Mouse (Mus musculus) stomach, embryonic 14.5 days (tissue): Measurements from ENCODE around the gene Klhdc7a. TPM values are rescaled to one million over a fixed set of nuclear protein-coding genes. Genes with fewer than 3 reads are reported as not detected.

Experiments used
- ATAC-seq: fragments of 200-750 bp; cut with Nextera tagmentation; 2 replicates; pipeline ENCODE4 v1.8.0; 2017; ENCODE audit warnings: low read depth, moderate TSS enrichment; ENCODE audit not compliant: insufficient number of reproducible peaks, insufficient read depth, low FRiP score
- H3K27ac ChIP-seq: fragments of 300-500 bp; sonication (generic); 2 replicates; pipeline ENCODE4 v1.5.1; 2014; ENCODE audit warnings: mild to moderate bottlenecking, low read length, moderate library complexity, mixed read lengths
- H3K27me3 ChIP-seq: fragments of 300-500 bp; sonication (generic); 2 replicates; pipeline ENCODE4 v1.6.1; 2014; ENCODE audit warnings: low read length, control low read depth, mixed read lengths; ENCODE audit not compliant: control insufficient read depth, insufficient read depth
- H3K36me3 ChIP-seq: fragments of 300-500 bp; sonication (generic); 2 replicates; pipeline ENCODE4 v1.6.1; 2014; ENCODE audit warnings: mild to moderate bottlenecking, control low read depth, low read length, moderate library complexity, mixed read lengths; ENCODE audit not compliant: control insufficient read depth, insufficient read depth
- H3K4me1 ChIP-seq: fragments of 300-500 bp; sonication (generic); 2 replicates; pipeline ENCODE4 v1.6.1; 2014; ENCODE audit warnings: low read length, control low read depth, mixed read lengths; ENCODE audit not compliant: control insufficient read depth, insufficient read depth
- H3K4me2 ChIP-seq: fragments of 300-500 bp; sonication (generic); replicated peaks from 2 replicates; pipeline ENCODE4 v1.6.1; 2014; ENCODE audit warnings: low read depth, low read length, control low read depth
- H3K4me3 ChIP-seq: fragments of 300-500 bp; sonication (generic); 2 replicates; pipeline ENCODE4 v1.5.1; 2014; ENCODE audit warnings: low read depth, low read length, control low read depth
- H3K9ac ChIP-seq: fragments of 300-500 bp; sonication (generic); replicated peaks from 2 replicates; pipeline ENCODE4 v1.6.1; 2014; ENCODE audit warnings: low read depth, mild to moderate bottlenecking, control low read depth, low read length, moderate library complexity, mixed read lengths
- H3K9me3 ChIP-seq: fragments of 300-500 bp; sonication (generic); 2 replicates; pipeline ENCODE4 v1.6.1; 2016; ENCODE audit warnings: low read depth, low read length, control low read depth; ENCODE audit not compliant: control insufficient read depth
- WGBS: fragments of 180-500 bp; shearing (Covaris S2); extraction: QIAGEN DNeasy Blood & Tissue Kit; methylation state at CpG from one replicate; pipeline ENCODE4 v1.1.7; 2014; 5-methylcytosine and 5-hydroxymethylcytosine counted together
- polyA plus RNA-seq: library from polyadenylated mRNA; unstranded; fragments of >200 nt; fragmentation: Nextera tagmentation; extraction: Ambion mirVana; gene quantifications from 2 replicates; pipeline ENCODE4 v1.2.1, GENCODE M21; 2014

Gene Klhdc7a
- polyA plus RNA-seq, 1 experiment from 2014 or later, result 0.23 TPM

DNA sequence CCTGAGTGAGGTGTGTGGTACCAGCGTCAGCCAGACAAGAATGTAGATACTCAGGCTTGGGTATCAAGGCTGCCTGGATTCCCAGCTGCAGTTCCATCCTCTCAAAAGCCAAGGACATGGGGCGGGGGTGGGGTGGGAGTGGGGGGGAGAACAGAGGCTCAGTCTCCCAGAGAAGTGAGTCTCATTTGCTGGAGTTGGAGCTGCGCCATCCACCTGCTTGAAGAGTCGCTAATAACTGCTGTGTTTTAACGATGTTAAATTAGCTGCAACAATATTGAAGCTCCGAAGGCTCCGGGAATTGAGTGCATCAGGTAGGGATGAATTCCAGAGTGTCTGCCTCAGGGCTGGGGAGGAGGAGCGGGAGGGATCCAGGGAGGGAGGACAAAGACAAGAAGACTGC is 27.8 kb upstream of the Klhdc7a start:
- WGBS, result 65% methylated on average over 8 of the region's 8 CpGs
- Histone ChIP-seq H3K9me3 (peaks cover 5% of the 10 kb centered on the region; the same call in 1 of the 2 replicates), H3K27ac (no peak overlapping the region), H3K4me3 (no peak overlapping the region), H3K4me1 (peaks cover 6% of the 10 kb centered on the region; the same call in 1 of the 2 replicates), H3K4me2 (no peak overlapping the region), H3K27me3 (no peaks in the 10 kb centered on the region), H3K9ac (no peak overlapping the region), H3K36me3 (no peaks in the 10 kb centered on the region)
- no peak for ATAC-seq

- H3K9me3 ChIP-seq, result peaks cover 5% of the 10 kb centered on the region; the same call in 1 of the 2 replicates
- no peak overlapping the region for H3K4me3 ChIP-seq
- no peaks in the 10 kb centered on the region for H3K36me3 ChIP-seq
- no peak for ATAC-seq
- H3K4me2 ChIP-seq, result no peak overlapping the region
- WGBS, result 21% methylated on average over 7 of the region's 16 CpGs
- H3K27me3 ChIP-seq, result no peaks in the 10 kb centered on the region
- H3K9ac ChIP-seq, result no peak overlapping the region
- peak overlapping the region; percentile 33; the same call in 1 of the 2 replicates for H3K27ac ChIP-seq
- H3K4me1 ChIP-seq, result peaks cover 6% of the 10 kb centered on the region; the same call in 1 of the 2 replicates
Measured at GRCm38 (mm10) chr4:139993111-139993755, 25.4 kb upstream of the Klhdc7a start.

DNA sequence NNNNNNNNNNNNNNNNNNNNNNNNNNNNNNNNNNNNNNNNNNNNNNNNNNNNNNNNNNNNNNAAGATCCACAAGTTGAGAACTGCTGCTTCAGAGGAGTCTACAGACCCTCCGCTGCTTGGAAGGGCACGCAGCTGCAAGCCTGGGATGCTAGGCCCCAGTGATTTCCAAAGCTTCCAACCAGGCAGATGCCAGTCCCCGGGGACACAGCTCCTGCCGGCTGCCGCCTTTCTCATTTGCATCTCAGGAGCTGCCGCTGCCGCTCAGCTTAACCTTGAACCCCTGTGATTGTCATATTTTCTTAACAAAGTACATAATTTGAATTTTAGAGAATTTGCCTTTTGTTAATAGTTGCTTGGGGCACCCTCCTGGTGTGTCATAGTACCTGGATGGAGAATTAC is 19.1 kb upstream of the Klhdc7a start:
- H3K27ac ChIP-seq, result no peak overlapping the region
- H3K9ac ChIP-seq, result no peak overlapping the region
- H3K4me1 ChIP-seq, result no peaks in the 10 kb centered on the region
- no peak overlapping the region for H3K4me3 ChIP-seq
- no peak overlapping the region for H3K4me2 ChIP-seq
- H3K27me3 ChIP-seq, result no peaks in the 10 kb centered on the region
- 41% methylated on average over 7 of the region's 7 CpGs for WGBS
- ATAC-seq, result no peak
- H3K9me3 ChIP-seq, result no peaks in the 10 kb centered on the region
- H3K36me3 ChIP-seq, result no peaks in the 10 kb centered on the region

DNA sequence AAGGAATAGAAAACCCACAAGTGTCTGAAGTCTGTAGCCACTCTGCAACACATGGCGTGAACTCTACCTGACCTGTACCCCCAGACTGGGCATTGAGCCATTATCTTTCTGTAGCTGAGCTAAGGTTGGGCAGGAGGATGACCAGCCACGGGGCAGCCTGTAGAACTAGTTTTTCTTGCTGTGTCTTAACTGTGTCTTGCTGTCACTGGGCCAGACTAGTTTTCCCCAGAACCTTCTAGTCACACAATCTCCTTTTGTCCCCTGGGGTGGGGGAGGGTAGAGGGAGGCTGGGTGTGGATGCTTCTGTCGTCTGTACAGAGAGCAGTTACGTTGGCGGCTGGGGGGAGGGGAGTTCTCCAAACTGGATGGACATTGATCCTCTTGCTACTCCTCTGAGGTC is 10.9 kb upstream of the Klhdc7a start:
- peak; percentile 87 for ATAC-seq
- 29% methylated on average over 5 of the region's 5 CpGs for WGBS
- Histone ChIP-seq H3K27me3 (no peaks in the 10 kb centered on the region), H3K9me3 (no peaks in the 10 kb centered on the region), H3K4me1 (peaks cover 21% of the 10 kb centered on the region; the same call in 1 of the 2 replicates), H3K9ac (no peak overlapping the region), H3K4me3 (no peak overlapping the region), H3K27ac (peak overlapping the region; percentile 82), H3K36me3 (no peaks in the 10 kb centered on the region), H3K4me2 (no peak overlapping the region)

- H3K27me3 ChIP-seq, result no peaks in the 10 kb centered on the region
- peak overlapping the region; percentile 12; the same call in 1 of the 2 replicates for H3K4me2 ChIP-seq
- H3K4me1 ChIP-seq, result peaks cover 21% of the 10 kb centered on the region; the same call in 1 of the 2 replicates
- no peaks in the 10 kb centered on the region for H3K9me3 ChIP-seq
- no peak overlapping the region for H3K9ac ChIP-seq
- no peak for ATAC-seq
- peak overlapping the region; percentile 82 for H3K27ac ChIP-seq
- no peak overlapping the region for H3K4me3 ChIP-seq
- 20% methylated on average over 5 of the region's 5 CpGs for WGBS
- H3K36me3 ChIP-seq, result no peaks in the 10 kb centered on the region
Measured at GRCm38 (mm10) chr4:139977308-139977781, 9.5 kb upstream of the Klhdc7a start.

- Histone ChIP-seq H3K4me2 (no peak overlapping the region), H3K36me3 (no peaks in the 10 kb centered on the region), H3K27me3 (no peaks in the 10 kb centered on the region), H3K9me3 (no peaks in the 10 kb centered on the region), H3K4me3 (no peak overlapping the region), H3K27ac (no peak overlapping the region), H3K9ac (no peak overlapping the region), H3K4me1 (peaks cover 17% of the 10 kb centered on the region; the same call in 1 of the 2 replicates)
- no peak for ATAC-seq
- 15% methylated on average over 7 of the region's 7 CpGs for WGBS
Measured at GRCm38 (mm10) chr4:139974506-139974905, 6.7 kb upstream of the Klhdc7a start.

- no peak overlapping the region for H3K9ac ChIP-seq
- H3K4me3 ChIP-seq, result no peak overlapping the region
Measured at GRCm38 (mm10) chr4:139967475-139967891, 343 bp downstream of the Klhdc7a start.

GRCm38 (mm10) chr4:139966981-139967380 is 845 bp downstream of the Klhdc7a start:
- no peaks in the 10 kb centered on the region for H3K36me3 ChIP-seq
- peak overlapping the region; percentile 23 for H3K4me2 ChIP-seq
- H3K9ac ChIP-seq, result no peak overlapping the region
- H3K4me3 ChIP-seq, result no peak overlapping the region
- H3K4me1 ChIP-seq, result 0 out of 2 replicates have a peak, but pooled peaks cover 7% of the 10 kb centered on the region
- 22% methylated on average over 3 of the region's 3 CpGs for WGBS
- no peaks in the 10 kb centered on the region for H3K9me3 ChIP-seq
- H3K27ac ChIP-seq, result peak overlapping the region; percentile 48; the same call in 1 of the 2 replicates
- ATAC-seq, result peak; percentile 29; the same call in 1 of the 2 replicates
- no peaks in the 10 kb centered on the region for H3K27me3 ChIP-seq

More at GRCm38 (mm10) chr4:139967475-139967891, 343 bp downstream of the Klhdc7a start:
- 17% methylated on average over 10 of the region's 10 CpGs for WGBS
- 0 out of 2 replicates have a peak, but pooled peaks cover 7% of the 10 kb centered on the region for H3K4me1 ChIP-seq
- peak; percentile 73; the same call in 1 of the 2 replicates for ATAC-seq
- no peaks in the 10 kb centered on the region for H3K36me3 ChIP-seq
- H3K9me3 ChIP-seq, result no peaks in the 10 kb centered on the region
- peak overlapping the region; percentile 48; the same call in 1 of the 2 replicates for H3K27ac ChIP-seq
- H3K4me2 ChIP-seq, result peak overlapping the region; percentile 23
- H3K27me3 ChIP-seq, result no peaks in the 10 kb centered on the region
